Mouse (Mus musculus) mature B cell (primary cell): ENCODE measurements at regions not wholly inside any gene's neighbourhood (a gene's known extent, or its start where the extent isn't known, plus 50 kb on each side); places are given as distances from the start of the nearest gene placed in this dataset.

Experiments used
- in situ Hi-C: fragments of 300-500 bp; cut with MboI; formaldehyde crosslinking; loops from 2 replicates; pipeline ENCODE4 v1.14.3; 2019

DNA sequence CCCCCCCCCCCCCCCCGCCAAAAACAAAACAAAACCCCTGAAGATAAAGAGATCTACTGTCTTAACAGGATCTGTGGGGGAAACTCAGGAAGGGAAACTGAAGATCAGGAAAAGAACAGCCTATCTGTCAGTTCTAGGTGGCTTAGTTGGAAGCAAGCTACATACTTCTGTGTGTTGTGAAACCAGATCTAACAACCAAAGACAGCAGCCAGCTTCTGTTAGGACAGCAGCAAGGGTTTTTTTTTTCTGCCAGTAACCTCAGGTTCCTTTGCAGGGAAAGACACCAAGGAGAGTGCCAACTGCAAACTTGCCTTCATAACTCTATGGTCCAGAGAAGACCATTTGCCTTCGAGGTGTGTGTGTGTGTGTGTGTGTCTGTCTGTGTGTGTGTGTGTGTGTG lies 261.2 kb downstream of the Bcl11a start:
- in situ Hi-C loops = no loop called here

DNA sequence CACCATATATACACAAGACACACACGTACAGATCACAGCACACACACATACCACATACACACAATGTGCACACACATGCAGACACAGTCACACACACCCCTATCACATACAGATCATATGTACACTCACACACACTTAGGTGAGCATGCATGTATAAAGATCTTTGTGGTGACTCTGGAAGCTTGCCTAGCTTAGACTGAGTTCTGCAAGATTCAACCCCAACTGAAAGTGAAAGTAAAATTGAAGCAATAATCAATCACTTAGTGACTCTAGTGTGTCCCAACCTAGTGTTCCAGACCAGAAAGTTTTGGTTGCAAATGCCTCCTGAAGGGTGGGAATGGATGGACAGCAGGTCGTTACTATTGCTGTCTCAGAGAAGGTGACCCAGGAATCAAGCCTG lies 262.8 kb downstream of the Bcl11a start:
- in situ Hi-C loops = no loop called here

DNA sequence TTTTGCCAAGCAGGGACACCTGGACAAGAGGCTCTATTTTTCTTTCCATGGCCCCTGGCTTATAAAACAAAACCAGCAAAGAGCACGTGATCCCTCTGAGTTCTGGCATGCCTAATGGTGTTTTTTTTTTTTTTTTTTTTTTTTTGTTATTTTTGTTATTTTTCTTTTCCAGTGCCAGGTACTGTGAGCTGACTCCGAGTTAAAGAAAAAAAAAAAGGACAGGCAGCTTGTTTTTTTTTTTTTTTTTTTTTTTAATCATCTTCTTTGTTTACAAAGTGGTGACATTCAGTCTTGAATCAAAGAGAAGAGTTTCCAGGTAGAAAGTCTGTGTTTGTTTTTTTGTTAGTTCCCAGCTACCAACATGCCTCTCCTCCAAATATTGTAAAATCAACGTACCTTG lies 263.8 kb downstream of the Bcl11a start:
- in situ Hi-C loops = no loop called here

DNA sequence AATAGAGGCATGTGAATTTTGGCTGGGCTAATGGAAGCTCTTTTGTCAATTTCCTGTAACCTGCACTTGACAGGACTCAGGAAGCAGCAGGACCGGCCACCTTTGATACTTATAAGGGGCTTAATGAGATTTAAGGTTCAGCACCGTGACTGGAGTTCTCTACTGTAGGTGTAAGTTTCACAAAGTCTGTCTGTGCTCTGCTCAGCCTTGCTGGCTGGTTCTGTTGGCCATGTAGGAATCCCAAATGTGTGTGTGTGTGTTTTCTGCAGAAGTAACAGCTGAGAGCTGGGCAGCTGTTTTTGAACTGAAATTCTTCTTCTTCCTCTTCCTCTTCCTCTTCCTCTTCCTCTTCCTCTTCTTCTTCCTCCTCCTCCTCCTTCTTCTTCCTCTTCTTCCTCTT lies 264.3 kb downstream of the Bcl11a start:
- in situ Hi-C loops = no loop called here

GRCm38 (mm10) chr11:24342732-24343131 lies 264.9 kb downstream of the Bcl11a start:
- in situ Hi-C loops = no loop called here

- in situ Hi-C loops = no loop called here
Observed at GRCm38 (mm10) chr11:24347225-24347624, 269.4 kb downstream of the Bcl11a start.

GRCm38 (mm10) chr11:24348741-24349140 lies 270.9 kb downstream of the Bcl11a start:
- in situ Hi-C loops = no loop called here

DNA sequence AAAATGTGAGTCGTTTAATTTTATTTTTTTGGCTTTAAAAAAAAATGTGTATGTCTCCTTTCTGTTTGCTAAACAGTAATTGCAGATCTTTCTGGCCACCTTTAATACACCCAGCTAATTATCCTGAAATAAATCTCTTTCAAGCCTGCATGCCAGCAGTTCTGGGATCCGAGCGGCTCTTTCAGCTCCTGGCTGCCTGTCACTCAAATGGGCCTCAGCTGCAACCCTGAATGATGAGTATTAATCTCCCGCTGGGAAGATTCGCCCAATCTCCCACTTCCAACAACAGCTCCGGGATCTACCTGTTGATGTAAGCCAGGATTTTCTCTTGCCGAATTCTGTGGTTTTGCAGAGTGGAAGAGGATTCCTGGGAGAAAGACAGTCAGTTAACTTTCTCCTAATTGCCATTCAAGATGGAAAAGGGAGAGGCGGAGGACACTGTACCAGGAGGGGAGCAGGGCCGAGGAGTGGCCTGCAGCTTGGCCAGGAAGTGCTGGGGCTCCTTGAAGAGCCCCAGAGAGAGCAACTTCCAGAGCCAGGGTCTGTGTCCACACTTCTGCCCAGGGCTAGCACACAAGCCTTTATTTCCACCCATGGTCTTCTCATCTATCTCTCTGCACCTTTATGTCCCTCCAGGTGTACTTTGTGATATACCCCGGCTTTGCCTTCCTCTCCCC lies 272.2 kb downstream of the Bcl11a start:
- in situ Hi-C loops = no loop called here

DNA sequence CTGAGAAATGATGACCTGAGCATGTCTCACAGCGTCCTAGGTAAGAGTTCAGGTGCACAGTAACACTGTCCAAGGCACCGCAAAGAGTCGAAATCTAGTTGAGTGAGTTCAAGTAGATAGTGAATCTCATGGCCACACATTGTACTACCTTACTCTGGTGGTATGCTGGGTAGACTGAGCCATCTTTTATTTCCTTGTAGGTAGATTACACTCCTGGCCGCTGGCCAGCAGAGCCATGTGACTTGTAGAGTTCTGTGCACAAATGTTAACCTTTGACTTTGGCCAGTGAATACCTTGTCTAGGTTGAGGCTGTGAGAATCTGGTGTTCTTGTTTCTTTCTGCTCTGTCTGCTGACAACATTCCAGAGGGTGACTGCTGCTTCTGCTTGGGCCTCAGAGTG lies 273.0 kb downstream of the Bcl11a start:
- in situ Hi-C loops = no loop called here

DNA sequence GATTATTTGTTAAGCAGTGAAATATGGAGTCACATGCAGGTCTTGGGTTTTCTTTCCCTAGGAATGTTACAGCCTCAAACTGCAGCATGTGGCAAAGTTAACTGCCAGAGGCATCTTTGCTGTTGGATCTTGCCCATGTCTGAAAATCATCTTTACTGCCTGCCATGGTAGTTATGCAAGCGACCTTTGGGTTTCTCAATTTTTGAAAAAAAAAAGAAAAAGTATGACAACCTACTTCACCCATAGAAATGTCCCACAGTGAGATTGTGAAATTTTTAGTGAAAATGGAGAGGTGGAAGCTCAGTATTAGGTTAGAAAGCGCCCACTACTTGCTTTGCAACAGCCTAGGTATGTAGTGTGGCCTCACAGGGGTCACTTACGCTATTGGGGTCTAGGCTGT lies 274.2 kb downstream of the Bcl11a start:
- in situ Hi-C loops = no loop called here

DNA sequence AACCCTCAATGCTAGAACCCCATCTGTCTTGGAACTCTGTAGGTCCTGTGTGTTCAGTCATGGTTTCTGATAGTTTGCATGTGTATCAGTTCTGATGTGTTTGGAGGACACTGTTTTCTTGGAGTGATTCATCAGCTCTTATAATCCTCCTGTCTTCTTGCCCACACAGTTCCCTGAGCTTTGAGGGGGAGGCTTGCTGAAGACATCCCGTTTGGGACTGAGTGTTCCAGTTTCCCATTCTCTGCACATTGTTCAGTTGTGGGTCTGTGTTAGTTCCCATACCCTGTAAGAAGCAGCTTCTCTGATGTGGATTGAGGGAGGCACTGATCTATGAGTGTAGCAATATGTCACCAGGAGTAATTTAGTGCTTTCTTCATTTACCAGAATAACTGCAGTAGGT lies 275.2 kb downstream of the Bcl11a start:
- in situ Hi-C loops = no loop called here

- in situ Hi-C loops = no loop called here
Observed at GRCm38 (mm10) chr11:24357388-24357787, 279.5 kb downstream of the Bcl11a start.

GRCm38 (mm10) chr11:24359086-24359485 lies 281.2 kb downstream of the Bcl11a start:
- in situ Hi-C loops = no loop called here

DNA sequence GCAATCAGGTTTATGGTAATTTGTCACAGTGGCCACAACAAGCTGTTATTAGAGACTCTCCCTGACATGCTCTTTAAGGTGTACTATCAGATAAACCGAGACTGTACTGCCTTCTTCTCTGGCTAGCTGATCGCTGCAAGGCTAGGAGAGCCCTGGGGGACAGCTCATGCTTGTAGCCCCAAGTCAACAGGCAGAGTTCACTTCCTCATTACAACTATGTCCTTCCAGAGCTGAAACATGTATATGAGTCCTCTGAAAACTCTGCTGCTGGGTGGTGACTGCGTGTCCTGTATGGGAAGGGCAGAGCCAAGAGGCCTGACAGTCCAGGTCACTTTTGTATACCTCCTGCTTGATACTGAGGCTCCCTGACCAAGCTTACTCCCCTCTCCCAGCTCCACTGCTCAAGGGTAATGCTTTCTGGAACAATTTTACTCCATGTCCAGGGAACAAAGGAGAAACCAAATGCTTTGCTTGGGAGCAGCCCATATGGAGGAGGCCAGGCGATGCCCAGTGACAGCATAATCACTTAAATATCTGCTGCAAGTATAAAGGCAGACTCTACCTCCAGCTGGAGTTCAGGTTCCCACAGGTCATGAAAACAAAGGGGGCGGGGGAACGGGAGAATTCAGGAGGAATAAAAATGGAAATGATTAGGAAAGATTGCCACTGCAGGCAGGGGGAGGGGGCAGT lies 284.3 kb downstream of the Bcl11a start:
- in situ Hi-C loops = no loop called here

DNA sequence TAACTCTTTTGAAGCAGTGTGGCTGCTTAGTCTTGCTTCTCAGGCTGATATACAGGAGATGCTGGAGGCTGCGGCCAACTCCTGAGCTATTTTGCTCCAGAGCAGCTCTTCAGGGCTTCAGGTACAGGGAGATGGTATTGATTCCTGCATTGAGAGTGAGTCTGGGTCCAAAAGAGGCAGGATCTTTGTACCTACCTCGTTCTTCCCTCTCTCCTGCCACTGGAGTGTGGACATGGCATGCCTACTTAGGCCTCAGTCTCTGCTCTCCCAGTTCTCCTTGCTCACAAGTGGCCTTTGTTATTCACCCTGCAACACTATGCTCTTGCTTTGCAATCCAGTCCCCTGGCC lies 284.8 kb downstream of the Bcl11a start:
- in situ Hi-C loops = no loop called here

DNA sequence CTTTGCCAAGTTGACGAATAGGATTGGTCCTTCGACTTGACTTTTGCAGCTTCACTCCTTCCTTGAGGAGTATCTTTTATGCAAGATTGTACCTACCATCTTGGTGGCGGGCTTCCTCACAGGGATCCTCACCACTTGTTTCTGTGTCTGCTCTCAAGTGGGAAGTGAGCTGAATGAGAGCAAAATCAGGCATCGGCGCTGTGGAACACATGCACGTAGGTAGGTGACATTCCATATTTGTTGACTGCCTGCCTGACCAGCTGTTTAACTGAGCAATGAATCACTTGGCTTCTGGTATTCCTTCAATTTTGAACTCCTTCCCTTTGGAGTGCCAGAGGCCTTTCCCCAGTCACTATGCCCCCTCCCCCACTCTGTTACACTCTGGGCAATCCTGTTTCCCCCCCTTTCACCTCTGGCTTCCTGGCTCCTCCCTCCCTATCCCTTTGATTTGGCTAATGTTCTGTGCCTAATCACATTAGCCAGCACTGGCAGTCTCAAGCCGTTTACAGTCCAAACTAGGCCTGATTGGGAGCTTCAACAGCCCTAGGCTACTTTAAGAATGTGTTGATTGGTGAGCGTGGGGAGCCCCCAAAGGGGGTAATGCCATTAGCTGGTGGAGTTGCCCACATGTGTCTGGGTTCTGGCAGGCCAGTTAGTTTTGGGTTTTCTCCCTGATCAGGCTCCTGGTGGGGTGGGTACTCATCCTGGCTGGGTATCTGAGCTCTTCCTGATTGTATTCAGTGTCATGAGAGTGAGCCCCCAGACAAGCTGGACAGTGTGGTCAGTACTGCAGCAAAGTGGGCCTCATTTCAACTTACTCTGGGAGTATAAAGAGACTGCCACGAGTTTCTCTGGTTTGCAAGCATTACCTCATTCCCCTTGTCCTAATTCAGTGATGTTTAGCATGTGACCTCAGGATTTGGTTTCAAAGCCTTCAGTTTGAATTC lies 285.8 kb downstream of the Bcl11a start:
- in situ Hi-C loops = no loop called here

GRCm38 (mm10) chr11:24370198-24370860 lies 292.5 kb downstream of the Bcl11a start:
- in situ Hi-C loops = no loop called here

GRCm38 (mm10) chr11:24370861-24371686 lies 293.2 kb downstream of the Bcl11a start:
- in situ Hi-C loops = no loop called here

DNA sequence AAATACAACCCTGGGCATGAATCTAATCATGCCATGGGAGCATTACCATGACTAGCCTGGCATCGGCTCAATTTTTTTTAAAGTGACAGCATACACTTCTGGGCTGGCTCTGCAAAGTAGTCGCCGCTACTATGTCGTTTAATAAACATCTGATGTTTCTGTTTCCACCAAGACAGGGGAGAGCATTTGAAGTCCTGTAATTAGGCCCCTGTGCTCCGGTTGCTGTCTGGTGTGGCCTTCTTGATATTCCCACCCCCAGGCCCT lies 293.8 kb downstream of the Bcl11a start:
- in situ Hi-C loops = no loop called here

DNA sequence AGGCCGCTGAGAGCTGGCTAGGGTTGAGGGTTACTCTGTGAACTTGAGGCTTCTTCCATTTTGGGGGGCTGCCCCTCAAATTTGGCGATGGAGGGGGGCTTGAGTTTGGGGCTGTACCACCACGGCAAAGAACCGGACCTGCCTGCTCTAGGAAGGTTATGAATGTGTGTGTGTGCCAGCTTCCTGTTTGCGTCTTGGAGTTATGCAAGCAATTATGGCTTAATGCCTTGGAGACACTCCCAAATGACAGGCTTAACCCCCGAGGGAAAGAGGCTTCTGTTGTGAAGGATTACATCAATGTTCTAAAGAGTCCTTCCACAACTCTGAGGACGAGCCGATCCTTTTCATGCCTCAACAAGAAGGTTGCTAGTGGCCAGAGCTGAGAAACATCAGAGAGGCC lies 294.1 kb downstream of the Bcl11a start:
- in situ Hi-C loops = no loop called here

DNA sequence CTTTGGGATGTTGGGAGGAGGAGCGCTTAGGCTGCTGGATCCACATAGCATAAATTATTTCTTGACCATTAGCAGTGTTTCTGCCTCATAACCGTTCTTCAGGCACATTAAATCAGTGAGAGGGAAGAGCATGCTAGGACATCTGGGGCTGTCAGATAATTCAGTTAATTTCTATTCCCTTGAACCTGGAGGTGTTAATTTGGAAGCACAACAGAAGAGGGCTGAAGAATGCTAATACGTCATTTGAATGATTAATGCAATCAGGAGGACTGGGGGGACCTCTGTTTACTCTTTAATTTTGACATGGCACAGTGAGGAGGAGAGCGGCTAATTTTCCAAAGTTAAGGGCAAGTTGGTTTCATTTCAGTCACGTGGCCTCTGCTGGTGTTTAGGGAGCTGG lies 294.8 kb downstream of the Bcl11a start:
- in situ Hi-C loops = no loop called here

DNA sequence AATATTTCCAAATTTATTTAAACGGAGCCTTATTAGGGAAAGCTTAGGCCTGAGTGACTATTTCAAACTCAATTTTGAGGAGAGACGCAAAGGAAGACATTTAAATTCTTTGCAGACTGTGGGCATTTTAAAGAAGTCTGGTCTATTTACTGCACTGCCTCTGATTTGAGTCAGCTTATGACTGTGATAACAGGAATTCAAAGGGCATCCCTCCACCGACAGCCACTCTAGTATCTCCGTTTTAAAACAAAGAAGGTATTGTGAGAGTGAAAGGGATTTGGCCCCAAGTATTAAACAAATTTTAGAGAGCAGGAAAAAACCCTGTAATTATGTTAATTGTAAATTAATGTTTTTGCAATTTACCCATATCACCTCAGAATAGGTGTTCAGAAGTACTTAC lies 295.4 kb downstream of the Bcl11a start:
- in situ Hi-C loops = no loop called here
